Mouse (Mus musculus) ES-E14 (cell line): Measurements from ENCODE around the gene Hs3st3b1.

Experiments used
- HCFC1 ChIP-seq: IDR thresholded peaks from 2 replicates; pipeline ENCODE4 v1.6.1; 2012; ENCODE audit warnings: low read length, inconsistent platforms, borderline replicate concordance; ENCODE audit not compliant: insufficient read depth
- ZC3H11A ChIP-seq: IDR thresholded peaks from 2 replicates; pipeline ENCODE4 v1.6.1; 2012; ENCODE audit warnings: low read depth, mild to moderate bottlenecking, inconsistent platforms, low read length, borderline replicate concordance
- ZNF384 ChIP-seq: IDR thresholded peaks from 2 replicates; pipeline ENCODE4 v1.6.1; 2012; ENCODE audit warnings: low read depth, low read length, inconsistent platforms

GRCm38 (mm10) chr11:63891479-63892020, 30.5 kb downstream of the Hs3st3b1 start:
- TF ChIP-seq HCFC1 (no peak), ZC3H11A (no peak), ZNF384 (no peak)
